Mouse (Mus musculus): Measurements from ENCODE around the gene Hmcn1.

GRCm38 (mm10) chr1:150994612-150995011 is 1.4 kb upstream of the Hmcn1 start:
- TF ChIP-seq CTCF (IDR thresholded peaks at IDR 0.05; ENCODE audit: low read depth, low read length) (no peak), POLR2AphosphoS5 (IDR thresholded peaks at IDR 0.05; ENCODE audit: insufficient replicate concordance, low read depth, low read length) (no peak)
